In genomic region chr4:149569781-149570497, GRCm38 (mm10) we compare ENCODE assay signal across 20 mouse cellular contexts. TPM values are rescaled to one million over a fixed set of nuclear protein-coding genes. Genes with fewer than 3 reads are reported as not detected.
A peak's percentile ranks its signal among the peaks of the same experiment; 100 is the strongest.
DNase-seq lines count a peak whose midpoint lies in the region; ATAC-seq and TF ChIP-seq lines count a peak whose summit lies in the region.
"Had no signal": no experiment of that assay in that cellular context is flagged by ENCODE, and none has a peak within 500 bp of the region (broad histone marks: within the 10 kb centered on the region; RNA-seq: fewer than 3 reads in every experiment).

No protein-coding gene starts in this region.

- ATAC-seq in midbrain, embryonic 16.5 days, result no peak
- peak; percentile 29; the same call in 1 of the 2 replicates for ATAC-seq in intestine, postnatal 0 days
- ATAC-seq: forebrain, embryonic 15.5 days; liver, embryonic 12.5 days had no signal

- peaks cover 10% of the 10 kb centered on the region for H3K36me3 ChIP-seq in midbrain, embryonic 10.5 days
- H3K36me3 ChIP-seq in midbrain, embryonic 16.5 days (ENCODE audit: control insufficient read depth, insufficient read depth, low read length), result no peaks in the 10 kb centered on the region
- H3K36me3 ChIP-seq in intestine, postnatal 0 days (ENCODE audit: control insufficient read depth, insufficient read depth), result no peaks in the 10 kb centered on the region; the same call in 1 of the 2 replicates
- H3K36me3 ChIP-seq: forebrain, embryonic 15.5 days; liver, embryonic 12.5 days; neural tube, embryonic 12.5 days had no signal

- H3K4me1 ChIP-seq in midbrain, embryonic 10.5 days, result peaks cover 49% of the 10 kb centered on the region
- peaks cover 8% of the 10 kb centered on the region for H3K4me1 ChIP-seq in midbrain, embryonic 16.5 days (ENCODE audit: control insufficient read depth, insufficient read depth, low read length)
- peaks cover 20% of the 10 kb centered on the region for H3K4me1 ChIP-seq in intestine, postnatal 0 days (replicated peaks; ENCODE audit: control insufficient read depth, insufficient read depth, low read length)

- intact Hi-C loops in gastrocnemius, adult 2 months (cut with DNase I), result no loop called here

- no peak for DNase-seq in gastrocnemius, adult 2 months
- no peak for DNase-seq in gastrocnemius, adult 18-20 months (ENCODE audit: low spot score)
- no peak for DNase-seq in midbrain, embryonic 10.5 days (ENCODE audit: low spot score)
- peak; percentile 68 for DNase-seq in telencephalon, adult 2 months (ENCODE audit: low read depth, low spot score)
- DNase-seq in lung, postnatal 10 days, result no peak
- DNase-seq: cerebellum, adult 8-10 months; gastrocnemius, postnatal 10 days; heart, adult 11 months; heart, postnatal 36 days; right cerebral cortex, postnatal 25 days had no signal

- H3K27ac ChIP-seq in gastrocnemius, adult 2 months, result peak overlapping the region; percentile 81; the same call in 1 of the 2 replicates
- H3K27ac ChIP-seq in midbrain, embryonic 10.5 days (replicated peaks), result 0 out of 2 replicates have a peak overlapping the region, but pooled peaks have one; percentile 13
- no peak overlapping the region for H3K27ac ChIP-seq in midbrain, embryonic 16.5 days (ENCODE audit: low read length)
- peak overlapping the region; percentile 58 for H3K27ac ChIP-seq in intestine, postnatal 0 days (ENCODE audit: low read depth, low read length)
- H3K27ac ChIP-seq: forebrain, embryonic 15.5 days; hindbrain, embryonic 14.5 days; liver, embryonic 12.5 days; lung, embryonic 15.5 days; macrophage; neural tube, embryonic 12.5 days had no signal

- H3K27me3 ChIP-seq in midbrain, embryonic 10.5 days (ENCODE audit: low read depth, poor library complexity, severe bottlenecking), result peaks cover 22% of the 10 kb centered on the region; the same call in 1 of the 2 replicates
- no peaks in the 10 kb centered on the region for H3K27me3 ChIP-seq in midbrain, embryonic 16.5 days (ENCODE audit: control insufficient read depth, insufficient read depth, low read depth, low read length)
- no peaks in the 10 kb centered on the region for H3K27me3 ChIP-seq in intestine, postnatal 0 days (replicated peaks; ENCODE audit: control insufficient read depth, insufficient read depth, low read length)
- H3K27me3 ChIP-seq: CH12.LX; forebrain, embryonic 15.5 days; lung, embryonic 15.5 days; neural tube, embryonic 12.5 days had no signal

- TF ChIP-seq CTCF in gastrocnemius, adult 2 months (IDR thresholded peaks at IDR 0.05), result no peak
- TF ChIP-seq CTCF in intestine, postnatal 0 days (IDR thresholded peaks at IDR 0.05; ENCODE audit: low read depth), result no peak

- H3K9ac ChIP-seq in midbrain, embryonic 16.5 days (ENCODE audit: low read depth, low read length), result no peak overlapping the region
- H3K9ac ChIP-seq in intestine, postnatal 0 days (ENCODE audit: low read depth, low read length), result no peak overlapping the region
- H3K9ac ChIP-seq: forebrain, embryonic 15.5 days; hindbrain, embryonic 14.5 days; liver, embryonic 12.5 days; lung, embryonic 15.5 days; neural tube, embryonic 12.5 days had no signal

- no peak overlapping the region for H3K4me3 ChIP-seq in gastrocnemius, adult 2 months
- H3K4me3 ChIP-seq in midbrain, embryonic 10.5 days, result no peak overlapping the region
- no peak overlapping the region for H3K4me3 ChIP-seq in midbrain, embryonic 16.5 days (ENCODE audit: low read depth, low read length)
- H3K4me3 ChIP-seq in intestine, postnatal 0 days (ENCODE audit: low read depth, low read length), result no peak overlapping the region
- H3K4me3 ChIP-seq: forebrain, embryonic 15.5 days; liver, embryonic 12.5 days; lung, embryonic 15.5 days; neural tube, embryonic 12.5 days had no signal

- H3K4me2 ChIP-seq in midbrain, embryonic 16.5 days (ENCODE audit: low read length), result no peak overlapping the region
- no peak overlapping the region for H3K4me2 ChIP-seq in intestine, postnatal 0 days (replicated peaks; ENCODE audit: low read depth)
- H3K4me2 ChIP-seq: forebrain, embryonic 15.5 days; hindbrain, embryonic 14.5 days; liver, embryonic 12.5 days; lung, embryonic 15.5 days; midbrain, embryonic 11.5 days; neural tube, embryonic 12.5 days had no signal

- 86% methylated on average over 6 of the region's 6 CpGs for WGBS in midbrain, embryonic 10.5 days
- 82% methylated on average over 6 of the region's 6 CpGs for WGBS in midbrain, embryonic 16.5 days
- WGBS in intestine, postnatal 0 days, result 66% methylated on average over 6 of the region's 6 CpGs

- H3K9me3 ChIP-seq in midbrain, embryonic 10.5 days (replicated peaks), result no peaks in the 10 kb centered on the region
- no peaks in the 10 kb centered on the region for H3K9me3 ChIP-seq in midbrain, embryonic 16.5 days (replicated peaks; ENCODE audit: control insufficient read depth, low read length, poor library complexity, severe bottlenecking)
- H3K9me3 ChIP-seq in intestine, postnatal 0 days (ENCODE audit: control insufficient read depth), result no peaks in the 10 kb centered on the region
- H3K9me3 ChIP-seq: forebrain, embryonic 15.5 days; liver, embryonic 12.5 days; lung, embryonic 15.5 days; neural tube, embryonic 12.5 days had no signal

RNA-seq across cellular contexts. Expression of gene Clstn1, which starts 16.3 kb away (rescaled TPM):
- total RNA-seq in gastrocnemius, adult 2 months (2021), result 10 to 100 TPM; 24.0 to 38.2 TPM
- 10 to 100 TPM; 27.5 to 35.0 TPM for total RNA-seq in gastrocnemius, adult 18-20 months (2021)
- 17.5 and 29.8 TPM in 2 replicates for polyA plus RNA-seq in midbrain, embryonic 10.5 days (2016; fragmentation: Nextera tagmentation; extraction: Ambion mirVana)
- 80.2 and 99.8 TPM in 2 replicates for polyA plus RNA-seq in midbrain, embryonic 16.5 days (2015; fragmentation: Nextera tagmentation; extraction: Ambion mirVana)
- 34.3 and 34.7 TPM in 2 replicates for polyA plus RNA-seq in intestine, postnatal 0 days (2015; fragmentation: Nextera tagmentation; extraction: Ambion mirVana)

RNA-seq across cellular contexts. Expression of gene Ctnnbip1, which starts 51.9 kb away (rescaled TPM):
- 10 to 100 TPM; 19.0 to 21.4 TPM for total RNA-seq in gastrocnemius, adult 2 months (2021)
- 10 to 100 TPM; 17.7 to 19.0 TPM for total RNA-seq in gastrocnemius, adult 18-20 months (2021)
- 54.8 and 56.6 TPM in 2 replicates for polyA plus RNA-seq in midbrain, embryonic 10.5 days (2016; fragmentation: Nextera tagmentation; extraction: Ambion mirVana)
- 111 TPM in 2 replicates for polyA plus RNA-seq in midbrain, embryonic 16.5 days (2015; fragmentation: Nextera tagmentation; extraction: Ambion mirVana)
- 52.8 and 53.5 TPM in 2 replicates for polyA plus RNA-seq in intestine, postnatal 0 days (2015; fragmentation: Nextera tagmentation; extraction: Ambion mirVana)
